Mouse (Mus musculus) MEL (cell line): Measurements from ENCODE around the gene Srgap3.

ENCODE experiments used
- CTCF ChIP-seq, 3 experiments: IDR thresholded peaks in 2 of 3; conservative IDR thresholded peaks in 1 of 3; 2 replicates each; pipeline ENCODE4 v1.5.1; 2011 to 2012; ENCODE audit warnings: low read length in 3 of 3, low read depth in 2 of 3, mild to moderate bottlenecking in 2 of 3, improper control_type of control experiment in 1 of 3, inconsistent platforms in 1 of 3, mixed read lengths in 1 of 3, moderate library complexity in 1 of 3; ENCODE audit not compliant: control insufficient read depth in 1 of 3, insufficient read depth in 1 of 3, poor library complexity in 1 of 3, severe bottlenecking in 1 of 3
- KAT2A ChIP-seq: conservative IDR thresholded peaks from 2 replicates; pipeline ENCODE4 v1.6.1; 2012; ENCODE audit warnings: low read depth, low read length, improper control_type of control experiment, inconsistent platforms
- MAZ ChIP-seq: IDR thresholded peaks from 2 replicates; pipeline ENCODE4 v1.6.1; 2012; ENCODE audit warnings: low read depth, mild to moderate bottlenecking, inconsistent platforms, low read length, improper control_type of control experiment
- POLR2A ChIP-seq, 2 experiments: IDR thresholded peaks; 2 replicates each; pipeline ENCODE4 v1.6.1; 2011 to 2012; ENCODE audit warnings: low read length in 2 of 2, mild to moderate bottlenecking in 2 of 2, control low read depth in 1 of 2, improper control_type of control experiment in 1 of 2, low read depth in 1 of 2, moderate library complexity in 1 of 2; ENCODE audit not compliant: control insufficient read depth in 1 of 2, insufficient read depth in 1 of 2, poor library complexity in 1 of 2
- SMC3 ChIP-seq: IDR thresholded peaks from 2 replicates; pipeline ENCODE4 v1.6.1; 2011; ENCODE audit warnings: low read depth, low read length, improper control_type of control experiment
- TAL1 ChIP-seq: IDR thresholded peaks from 2 replicates; pipeline ENCODE4 v1.6.1; 2012; ENCODE audit warnings: mild to moderate bottlenecking, inconsistent platforms, low read length, moderate library complexity, mixed read lengths

DNA sequence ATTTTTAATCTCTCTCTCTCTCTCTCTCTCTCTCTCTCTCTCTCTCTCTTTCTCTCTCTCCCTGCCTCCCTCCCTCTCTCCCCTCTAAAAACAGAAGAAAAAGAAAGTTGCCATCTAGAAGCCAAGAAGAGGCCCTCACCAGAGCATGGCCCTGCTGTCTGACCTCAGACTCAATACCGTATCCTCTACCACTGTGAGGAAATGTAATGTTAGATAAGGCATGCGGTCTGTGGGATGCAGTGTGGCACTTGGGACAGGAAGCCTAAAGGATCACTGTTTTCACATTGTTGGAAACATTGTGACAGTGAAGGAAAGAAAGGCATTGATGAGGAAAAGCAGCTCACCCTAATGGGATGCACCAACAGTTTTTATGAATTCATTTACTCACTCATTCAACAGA, 8.7 kb upstream of the Srgap3 start:
- TF ChIP-seq MAZ = no peak
- no peak for TF ChIP-seq POLR2A (IDR thresholded peaks at IDR 0.05; ENCODE audit: control insufficient read depth in 1 of 2, insufficient read depth in 1 of 2, low read depth in 1 of 2, low read length in 2 of 2, poor library complexity in 1 of 2)
- no peak for TF ChIP-seq SMC3
- TF ChIP-seq TAL1 = no peak
- TF ChIP-seq CTCF (IDR thresholded peaks at IDR 0.05 in 2 of 3, conservative IDR thresholded peaks at IDR 0.05 in 1 of 3; ENCODE audit: control insufficient read depth in 1 of 3, insufficient read depth in 1 of 3, low read depth in 2 of 3, low read length in 3 of 3, poor library complexity in 1 of 3, severe bottlenecking in 1 of 3) = no peak
- TF ChIP-seq KAT2A = no peak
